Mouse (Mus musculus): ENCODE results near the gene Wdr91.

Wdr91 gene

DNA sequence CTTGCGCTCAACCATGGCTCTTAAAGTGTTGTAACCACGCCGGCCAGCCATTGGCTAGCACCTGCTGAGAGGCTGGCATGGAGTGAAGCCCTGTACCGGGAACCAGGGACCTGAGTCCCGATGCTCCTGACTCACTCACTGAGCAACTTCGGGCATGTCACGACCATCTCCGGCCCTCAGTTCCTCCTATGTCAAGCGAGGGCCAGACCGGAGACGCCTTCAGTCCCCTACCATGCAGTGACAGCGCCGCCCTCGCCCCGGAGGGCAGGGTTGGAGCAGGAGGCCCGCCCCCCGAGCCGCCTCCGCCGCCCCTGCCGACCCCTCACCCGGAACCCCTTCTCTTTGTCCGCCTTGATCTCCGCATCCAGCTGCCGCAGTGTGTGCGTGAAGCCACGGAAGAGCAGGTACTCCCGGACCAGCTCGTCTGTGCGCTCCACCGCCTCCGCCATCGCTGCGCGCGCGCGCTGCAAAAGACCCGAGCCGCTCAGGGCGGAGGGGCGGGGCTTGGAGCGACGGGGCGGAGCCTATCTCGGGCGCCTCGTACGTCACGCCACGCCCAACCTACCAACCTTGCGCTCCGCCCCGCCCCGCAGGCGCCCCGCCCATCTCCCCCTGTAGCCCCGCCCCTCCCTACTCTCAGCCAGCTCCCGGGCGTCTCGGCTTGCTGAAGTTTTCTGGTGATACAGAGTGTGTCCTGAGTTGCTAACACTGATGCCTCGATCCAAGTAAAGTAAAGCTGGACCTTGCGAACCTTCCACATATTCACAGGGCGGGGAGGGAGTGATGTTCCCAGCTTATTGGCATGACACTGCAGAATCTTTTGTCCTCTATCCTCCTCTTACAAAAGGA, at the start of gene Wdr91:
TSS of gene Wdr91 (minus strand) at position 506 of the 849 bp plus-strand sequence.
- in situ Hi-C loops (cut with MboI; ENCODE audit: low sequenced_read_pairs): no loop called here

DNA sequence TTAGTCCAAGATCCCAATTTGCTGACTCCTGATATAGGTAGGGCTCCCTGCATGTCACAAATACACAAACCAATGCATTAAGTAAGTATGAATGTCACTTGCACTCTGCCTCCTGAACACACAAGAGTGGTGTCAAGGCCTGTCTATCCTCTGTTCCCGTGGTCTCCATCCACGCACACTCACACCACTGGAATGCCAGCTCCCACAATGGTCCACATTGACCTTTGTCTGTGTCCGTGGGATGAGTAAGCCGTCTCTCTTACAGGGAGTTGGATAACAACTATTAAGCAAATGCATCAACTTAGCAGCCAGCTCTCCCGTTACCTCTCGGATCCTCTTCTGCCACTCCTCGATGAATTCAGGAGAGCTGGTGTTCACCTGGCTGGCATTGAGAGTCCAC, 48.5 kb upstream of the Wdr91 start:
- in situ Hi-C loops (cut with MboI; ENCODE audit: low sequenced_read_pairs): no loop called here

DNA sequence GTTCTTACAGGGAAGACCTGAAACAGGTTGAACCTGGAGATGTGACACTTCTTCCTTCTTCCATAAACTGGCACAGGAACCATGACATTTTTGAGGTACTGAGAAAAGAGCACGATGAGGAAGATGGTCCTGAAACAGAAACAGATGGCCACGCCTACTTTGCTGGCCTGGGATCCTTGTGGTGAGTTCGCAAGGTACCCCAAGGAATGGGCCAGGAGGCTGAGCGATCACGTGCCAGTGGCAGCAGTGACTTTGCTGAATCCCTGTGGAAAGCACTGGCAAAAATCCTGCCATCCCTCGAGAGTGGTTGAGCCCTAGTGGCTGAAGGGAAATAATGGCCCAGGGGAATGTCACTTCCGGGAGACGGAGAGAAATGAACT, 45.2 kb upstream of the Wdr91 start:
- in situ Hi-C loops (cut with MboI; ENCODE audit: low sequenced_read_pairs): no loop called here

DNA sequence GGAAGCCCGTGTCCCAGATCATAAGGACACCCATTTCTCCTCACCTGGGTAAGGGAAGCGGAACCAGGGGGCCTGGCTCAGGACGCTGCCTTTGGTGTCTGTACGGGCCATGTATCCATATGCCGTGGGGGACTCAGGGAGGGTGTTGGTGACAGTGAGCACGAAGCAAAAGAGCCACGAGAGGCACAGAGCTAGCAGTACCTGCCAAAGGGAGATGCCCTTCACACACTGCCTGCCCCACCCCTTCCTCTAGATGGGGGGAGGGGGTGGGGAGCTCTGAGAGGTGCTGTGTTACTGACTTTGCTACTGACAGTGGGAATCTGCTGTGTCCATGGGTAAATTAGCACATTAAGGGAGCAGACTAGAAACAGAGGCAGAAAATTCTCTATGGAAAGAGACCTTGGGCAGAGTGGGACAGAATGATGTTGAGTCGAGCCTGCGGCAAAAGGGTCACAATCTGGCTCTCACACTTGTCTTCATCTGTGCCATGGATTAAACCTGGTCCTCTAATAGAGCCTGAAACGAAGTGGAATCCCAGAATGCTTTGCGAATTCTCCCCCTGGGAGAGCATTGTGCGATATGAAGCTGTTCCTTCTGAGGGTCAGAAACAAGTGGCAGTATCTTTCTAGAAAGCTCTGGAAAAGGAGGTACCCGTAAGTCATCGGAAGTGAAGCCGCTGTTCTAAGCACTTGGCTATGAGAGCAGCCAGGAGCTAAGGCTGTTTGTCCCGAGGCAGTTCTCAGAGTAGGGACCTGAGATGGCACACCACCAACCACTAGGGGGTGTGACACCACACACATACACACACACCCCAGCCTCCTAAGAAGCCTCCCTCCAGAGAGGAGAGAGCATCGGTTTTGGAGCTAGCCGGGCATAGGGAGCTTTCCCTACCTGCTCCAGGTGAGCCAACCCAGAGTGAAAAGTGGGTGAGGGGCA, 44.5 kb upstream of the Wdr91 start:
- in situ Hi-C loops (cut with MboI; ENCODE audit: low sequenced_read_pairs): no loop called here

DNA sequence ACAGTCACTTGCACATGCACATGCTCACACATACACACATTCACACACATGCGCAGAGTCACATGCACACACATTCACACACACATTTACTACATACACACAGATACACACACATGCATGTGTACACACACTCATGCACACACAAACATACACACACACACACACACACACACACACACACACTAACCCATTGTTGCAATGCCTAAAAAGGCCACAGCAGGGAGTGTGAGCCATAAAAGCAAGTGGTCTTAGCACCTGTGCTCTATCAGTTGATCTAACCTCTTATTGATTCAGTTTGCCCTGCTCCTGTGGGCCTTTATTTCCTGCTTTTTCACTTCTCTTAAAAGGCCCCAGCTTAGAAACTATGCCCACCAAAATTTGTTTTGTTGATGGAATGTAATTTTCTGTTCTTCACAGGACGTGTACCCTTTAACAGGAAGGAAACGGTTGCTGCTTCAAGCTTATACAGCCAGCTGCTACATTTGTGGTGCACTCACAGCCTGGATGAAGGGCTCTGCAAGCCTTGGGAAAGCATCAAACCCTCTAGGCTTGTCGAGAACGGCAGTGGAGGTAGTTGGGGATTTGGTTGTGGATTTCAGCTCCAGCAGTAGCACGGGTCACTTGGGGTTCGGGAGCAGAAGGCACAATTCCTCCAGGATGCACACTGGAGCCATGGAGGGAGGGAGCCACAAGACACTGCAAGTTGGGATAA, 41.4 kb upstream of the Wdr91 start:
- in situ Hi-C loops (cut with MboI; ENCODE audit: low sequenced_read_pairs): no loop called here

DNA sequence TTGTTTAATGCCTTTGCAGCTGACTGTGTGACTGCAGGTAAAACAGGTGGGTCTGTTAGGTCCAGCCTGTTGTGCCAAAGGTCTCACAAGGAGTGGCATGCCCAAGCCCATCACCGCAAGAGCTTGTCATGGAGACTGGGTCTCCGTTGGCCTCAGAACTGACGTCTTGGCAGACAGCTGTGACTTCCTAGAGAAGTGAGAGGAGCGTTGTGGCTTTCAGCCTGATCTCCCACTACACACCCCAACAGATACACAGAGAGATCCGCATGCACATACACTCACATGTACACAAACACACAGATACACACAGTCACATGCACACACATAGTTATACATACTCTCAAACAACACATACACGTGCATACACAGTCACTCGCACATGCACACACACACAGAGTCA, 40.8 kb upstream of the Wdr91 start:
- in situ Hi-C loops (cut with MboI; ENCODE audit: low sequenced_read_pairs): no loop called here

DNA sequence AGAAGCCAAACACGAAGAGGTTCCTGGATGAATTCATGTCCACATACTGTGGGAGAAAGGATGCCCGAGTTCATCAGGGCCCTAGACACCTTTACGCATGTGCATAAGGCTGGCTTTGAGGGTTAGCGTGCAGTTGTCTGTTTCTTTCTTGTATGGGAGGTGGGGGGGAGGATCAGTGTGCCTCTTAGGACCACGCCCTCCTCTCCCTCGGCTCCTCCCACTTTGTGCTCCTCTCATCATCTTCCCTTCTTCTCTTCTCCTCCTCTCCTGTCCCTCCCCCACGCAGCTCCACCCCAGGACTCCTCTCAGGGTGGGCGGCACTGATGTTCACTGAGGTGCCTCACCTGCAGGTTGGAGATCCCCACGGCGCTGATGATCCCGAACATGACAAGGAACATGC, 37.8 kb upstream of the Wdr91 start:
- in situ Hi-C loops (cut with MboI; ENCODE audit: low sequenced_read_pairs): no loop called here

DNA sequence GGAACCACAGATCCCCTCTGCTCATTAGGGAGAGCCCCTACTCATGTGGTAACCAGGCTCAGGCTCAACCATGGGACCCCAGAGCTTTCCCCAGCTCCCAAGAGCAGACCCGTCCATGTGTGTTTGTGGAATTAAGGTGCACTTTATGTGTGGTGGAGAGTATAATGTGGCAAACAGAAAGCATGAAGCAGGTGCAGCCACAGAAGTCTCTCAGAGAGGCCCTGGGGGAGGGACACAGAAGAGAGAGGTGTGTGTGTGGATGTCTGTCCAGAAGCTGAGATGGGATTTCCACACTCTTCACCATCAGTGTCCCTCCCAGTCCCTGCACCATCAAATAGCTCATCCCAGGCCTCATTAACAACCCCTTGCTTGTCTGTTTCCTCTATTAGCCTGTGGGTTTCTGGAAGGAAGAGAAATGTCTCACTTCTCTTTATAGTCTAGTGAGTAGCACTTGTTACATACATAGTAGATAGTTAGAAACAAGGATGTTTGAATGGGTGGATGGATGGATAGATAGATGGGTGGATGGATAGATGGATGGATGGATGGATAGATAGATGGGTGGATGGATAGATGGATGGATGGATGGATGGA, 35.9 kb upstream of the Wdr91 start:
- in situ Hi-C loops (cut with MboI; ENCODE audit: low sequenced_read_pairs): no loop called here

DNA sequence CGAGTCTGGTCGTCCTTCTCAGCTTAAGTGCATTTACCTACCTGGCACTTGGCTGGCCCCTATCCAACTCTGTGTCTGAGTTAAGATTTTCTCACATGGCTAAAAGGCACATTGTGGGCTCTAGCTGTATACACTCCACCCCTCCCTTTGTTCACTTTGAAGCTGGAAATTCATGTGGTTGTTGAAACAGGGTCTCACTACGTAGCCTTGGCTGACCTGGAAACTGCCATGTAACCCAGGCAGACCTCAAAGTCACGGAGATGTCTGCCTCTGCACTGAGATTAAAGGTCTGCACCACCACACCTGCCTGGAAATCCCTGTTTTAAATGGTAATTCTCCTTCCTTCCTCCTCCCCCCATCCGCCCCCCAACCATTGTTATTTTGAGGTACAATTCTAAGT, 32.8 kb upstream of the Wdr91 start:
- in situ Hi-C loops (cut with MboI; ENCODE audit: low sequenced_read_pairs): no loop called here

DNA sequence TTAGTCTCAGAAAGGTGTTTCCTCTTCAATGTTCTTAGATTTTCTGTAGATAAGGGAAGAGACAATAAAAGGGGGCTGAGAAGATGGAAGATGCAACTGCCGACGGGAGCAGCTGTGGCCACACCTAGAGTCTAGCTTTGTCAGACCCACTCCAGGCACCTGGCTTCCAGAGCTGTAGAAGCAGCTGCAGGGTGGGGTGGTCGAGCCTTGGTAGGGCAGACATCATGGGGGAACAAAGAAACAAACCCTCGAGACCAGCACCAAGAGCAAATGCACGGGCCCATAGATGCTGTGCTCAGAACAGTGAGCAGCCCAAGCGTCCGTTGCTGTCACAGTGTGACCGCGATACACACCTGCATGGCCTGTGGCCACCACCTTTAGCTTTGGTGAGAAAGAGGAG, 31.8 kb upstream of the Wdr91 start:
- in situ Hi-C loops (cut with MboI; ENCODE audit: low sequenced_read_pairs): no loop called here

DNA sequence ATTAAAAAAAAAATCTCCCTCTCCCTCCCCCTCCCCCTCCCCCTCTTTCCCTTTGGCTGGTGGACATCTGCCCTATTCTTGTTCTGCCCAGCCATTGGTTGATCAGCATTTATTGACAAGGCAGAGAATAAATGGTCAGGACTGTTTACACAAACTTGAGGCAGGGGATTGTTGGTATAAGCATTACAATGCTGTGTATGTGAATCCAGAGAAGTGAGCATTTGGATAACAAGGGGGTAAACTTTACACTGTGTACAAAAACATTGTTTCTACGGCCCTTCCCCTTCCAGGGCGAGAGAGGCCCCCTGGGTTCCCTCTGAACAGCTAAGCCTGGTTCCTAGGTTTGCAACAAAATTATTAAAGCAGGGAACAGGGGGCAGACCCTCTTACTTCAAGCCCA, 30.8 kb upstream of the Wdr91 start:
- in situ Hi-C loops (cut with MboI; ENCODE audit: low sequenced_read_pairs): no loop called here

DNA sequence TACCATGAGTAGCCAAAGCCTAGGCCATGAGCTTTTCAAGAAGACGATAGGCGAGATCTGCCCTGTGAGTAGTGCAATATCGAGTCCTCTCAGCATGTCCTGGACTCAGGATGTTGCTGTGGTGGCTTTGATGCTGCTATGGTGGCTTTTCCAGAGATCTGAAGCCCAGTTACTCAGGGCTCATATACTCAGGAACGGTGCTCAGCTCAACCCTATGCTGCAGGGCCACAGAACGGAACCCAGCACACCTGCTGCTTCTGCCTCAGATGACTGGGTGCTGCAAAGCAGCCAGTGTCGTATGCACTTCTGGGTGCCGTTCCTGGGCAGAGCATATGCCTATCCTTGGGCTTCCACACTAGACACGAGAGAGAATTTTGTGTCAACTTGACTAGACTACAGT, 28.8 kb upstream of the Wdr91 start:
- in situ Hi-C loops (cut with MboI; ENCODE audit: low sequenced_read_pairs): no loop called here

DNA sequence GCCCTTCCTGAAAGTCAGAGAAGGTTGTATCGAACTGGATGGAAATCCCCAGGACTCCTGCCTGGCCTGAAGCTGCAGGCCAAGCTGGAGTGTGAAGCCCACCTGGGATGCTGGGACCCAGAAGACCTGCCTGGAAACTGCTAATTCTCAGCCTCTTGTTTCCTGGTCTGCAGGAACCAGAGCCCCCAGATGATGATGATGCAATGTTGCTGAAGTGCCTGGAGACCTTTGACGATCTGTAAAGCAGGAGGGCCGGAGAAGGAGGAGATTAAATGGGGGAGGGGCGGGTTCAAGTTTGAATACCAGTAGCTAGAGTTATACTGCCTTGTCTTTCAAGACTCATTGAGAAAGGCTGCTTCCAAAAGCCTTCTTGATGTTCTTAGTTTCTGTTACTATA, 28.3 kb upstream of the Wdr91 start:
- in situ Hi-C loops (cut with MboI; ENCODE audit: low sequenced_read_pairs): no loop called here

DNA sequence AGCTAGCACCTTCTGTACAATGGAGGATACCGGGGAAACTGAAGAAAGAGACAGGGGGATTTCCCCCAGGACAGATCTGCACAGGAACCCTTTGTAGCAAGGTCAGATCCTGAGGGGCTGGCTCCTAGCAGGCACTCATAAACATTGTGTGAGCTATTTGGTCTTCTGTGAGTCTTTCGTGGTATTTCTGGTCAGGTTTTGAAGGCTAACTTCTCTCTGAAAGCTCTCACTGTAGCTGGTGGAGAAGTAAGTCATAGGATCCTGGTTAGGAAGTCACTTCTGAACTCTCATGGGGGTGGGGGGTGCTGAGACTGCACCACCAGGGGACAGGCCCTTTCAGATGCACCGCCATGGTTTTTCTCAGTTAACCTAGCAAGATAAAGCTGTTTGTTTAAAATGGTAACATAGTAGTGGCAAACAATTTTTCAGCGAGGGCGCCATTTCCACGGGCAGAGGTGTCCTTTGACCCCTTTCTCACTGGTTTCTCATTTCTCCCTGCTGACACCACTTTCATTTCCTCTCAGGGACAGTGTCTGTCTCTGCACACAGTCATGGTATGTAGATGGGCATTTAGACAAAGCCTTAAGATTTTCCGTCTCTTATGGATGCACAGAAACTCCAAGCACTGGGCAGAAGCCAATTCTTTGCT, 27.7 kb upstream of the Wdr91 start:
- in situ Hi-C loops (cut with MboI; ENCODE audit: low sequenced_read_pairs): no loop called here

DNA sequence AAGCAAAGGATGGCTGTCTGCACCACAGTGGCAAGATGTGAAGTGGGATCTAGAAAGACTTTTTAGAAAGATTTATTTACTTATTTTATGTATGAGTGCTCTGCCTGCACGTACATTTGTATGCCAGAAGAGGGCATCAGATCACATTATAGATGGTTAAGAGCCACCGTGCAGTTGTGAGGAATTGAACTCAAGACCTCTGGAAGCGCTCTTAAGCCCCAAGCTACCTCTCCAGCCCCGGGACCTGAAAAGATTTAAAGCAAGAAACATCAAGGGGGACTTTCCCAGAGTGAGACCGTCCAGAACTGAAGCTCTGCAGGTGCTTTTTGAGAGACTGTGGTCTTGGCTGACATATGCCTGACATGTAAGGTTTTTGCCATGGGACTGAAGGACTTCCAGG, 26.1 kb upstream of the Wdr91 start:
- in situ Hi-C loops (cut with MboI; ENCODE audit: low sequenced_read_pairs): no loop called here

DNA sequence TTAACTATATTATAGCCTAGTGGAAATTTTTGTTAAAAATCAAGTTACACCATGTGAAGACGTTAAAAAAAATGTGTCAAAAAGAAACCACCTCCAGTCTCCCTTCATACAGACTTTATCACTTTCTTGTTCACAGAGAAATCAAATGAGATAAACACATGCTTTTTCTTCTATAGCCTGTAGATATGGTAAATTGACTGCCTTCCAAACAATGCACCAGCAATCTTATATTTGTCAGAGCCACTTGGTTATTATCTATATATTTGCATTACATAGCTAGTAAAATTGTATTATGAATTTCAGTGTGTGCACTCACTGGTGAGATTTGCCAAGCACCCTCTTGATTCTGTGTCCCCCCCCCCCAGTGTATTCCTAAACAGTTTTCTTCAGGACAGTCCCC, 22.0 kb upstream of the Wdr91 start:
- in situ Hi-C loops (cut with MboI; ENCODE audit: low sequenced_read_pairs): no loop called here

DNA sequence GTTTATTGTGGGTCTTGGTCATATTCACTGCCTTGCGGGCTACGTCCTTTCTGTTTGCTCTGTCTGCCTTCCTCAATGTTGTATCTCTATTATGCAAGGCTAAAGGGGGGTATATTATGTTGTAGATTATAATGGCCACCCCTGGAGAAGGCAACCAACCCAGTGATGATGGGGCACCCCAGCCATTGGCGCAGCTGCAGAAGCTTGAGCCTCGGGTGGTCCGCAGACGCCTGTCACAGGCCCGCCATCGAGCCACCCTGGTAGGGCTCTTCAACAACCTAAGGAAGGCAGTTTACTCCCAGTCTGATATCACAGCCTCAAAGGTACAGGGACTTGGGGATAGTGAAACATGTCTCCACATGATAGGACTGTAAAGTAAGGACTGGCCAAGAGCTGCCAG, 16.9 kb upstream of the Wdr91 start:
- in situ Hi-C loops (cut with MboI; ENCODE audit: low sequenced_read_pairs): no loop called here

DNA sequence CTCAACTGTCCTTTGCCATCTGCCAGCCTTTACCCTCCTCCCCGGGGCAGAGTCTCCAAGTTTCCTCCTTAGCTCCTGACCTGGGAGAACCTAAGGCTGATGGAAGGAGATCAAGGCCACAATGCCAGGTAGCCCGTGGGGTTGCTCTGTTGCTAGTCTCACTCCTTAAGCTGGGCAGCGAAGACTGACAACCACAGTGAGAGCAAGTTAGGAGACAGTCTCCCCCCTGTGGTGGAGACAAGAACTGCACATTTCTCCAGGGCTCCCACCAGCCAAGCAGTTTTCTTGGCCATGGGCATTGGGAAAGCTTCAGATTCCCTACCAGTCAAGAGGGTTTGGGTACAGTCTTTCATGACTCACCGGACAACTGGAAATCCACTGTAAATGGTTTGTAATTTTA, 16.5 kb upstream of the Wdr91 start:
- in situ Hi-C loops (cut with MboI; ENCODE audit: low sequenced_read_pairs): no loop called here

DNA sequence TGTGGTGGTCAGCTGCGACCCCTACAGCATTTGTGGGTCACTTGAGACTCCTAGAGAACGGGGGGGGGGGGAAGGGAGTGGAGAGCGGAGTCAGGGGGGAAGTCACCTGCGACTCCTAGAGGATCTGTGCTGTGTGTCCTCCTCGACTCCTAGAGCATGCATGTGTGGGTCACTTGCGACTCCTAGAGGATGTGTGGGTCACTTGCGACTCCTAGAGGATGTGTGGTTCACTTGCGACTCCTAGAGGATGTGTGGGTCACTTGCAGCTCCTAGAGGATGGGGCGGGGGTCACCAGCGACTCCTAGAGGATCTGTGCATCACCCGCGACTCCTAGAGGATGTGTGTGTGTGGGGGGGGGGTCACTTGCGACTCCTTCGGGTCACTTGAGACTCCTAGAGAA, 11.3 kb upstream of the Wdr91 start:
- in situ Hi-C loops (cut with MboI; ENCODE audit: low sequenced_read_pairs): no loop called here

DNA sequence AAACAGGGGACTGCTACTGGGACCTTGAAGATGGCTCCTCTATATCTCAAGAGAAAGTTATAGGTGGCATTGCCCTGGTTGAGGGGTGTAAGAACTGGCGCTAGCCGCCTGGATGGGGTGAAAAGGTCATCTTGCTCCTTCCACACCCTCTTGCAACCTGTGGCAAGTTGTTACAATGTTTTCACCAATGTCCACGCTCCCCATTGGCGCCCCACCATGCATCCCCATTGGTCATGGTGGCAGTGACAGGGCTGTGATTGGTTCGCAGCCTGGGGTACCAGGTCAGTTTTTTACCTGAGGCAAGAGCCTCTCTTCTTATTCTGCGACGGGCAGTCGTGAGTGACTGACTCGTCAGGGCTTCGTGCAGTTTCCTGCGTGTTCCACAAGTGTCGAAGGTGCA, 10.0 kb upstream of the Wdr91 start:
- in situ Hi-C loops (cut with MboI; ENCODE audit: low sequenced_read_pairs): no loop called here

DNA sequence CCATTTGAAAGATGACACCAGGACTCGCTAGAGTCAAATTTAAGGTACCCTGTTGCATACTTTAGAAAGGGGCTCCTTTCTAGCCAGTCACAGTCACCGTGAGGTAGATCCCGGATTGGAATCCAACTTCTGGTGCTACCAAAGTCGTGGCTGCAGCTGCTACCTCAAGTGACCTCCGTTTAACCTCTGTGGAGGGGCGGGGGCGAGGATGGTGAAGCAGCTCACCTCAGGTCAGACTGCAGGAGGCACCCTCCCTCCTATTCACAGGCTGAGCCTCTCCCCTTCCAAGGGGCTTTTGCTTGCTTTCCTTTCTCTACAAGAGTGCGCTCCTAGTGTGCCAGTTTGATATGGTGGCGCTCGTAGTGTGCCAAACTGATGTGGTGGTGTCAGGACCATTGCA, 9.3 kb upstream of the Wdr91 start, which contains the start of gene Stra8:
TSS of gene Stra8 (plus strand) at position 208 of the 400 bp plus-strand sequence.
- in situ Hi-C loops (cut with MboI; ENCODE audit: low sequenced_read_pairs): no loop called here
